Mouse (Mus musculus): Measurements from ENCODE around the gene Cyp3a57. TPM values are rescaled to one million over a fixed set of nuclear protein-coding genes. Genes with fewer than 3 reads are reported as not detected.

Gene Cyp3a57
- not detected in 2 replicates for polyA plus RNA-seq (2015; fragmentation: Nextera tagmentation; extraction: Ambion mirVana)

DNA sequence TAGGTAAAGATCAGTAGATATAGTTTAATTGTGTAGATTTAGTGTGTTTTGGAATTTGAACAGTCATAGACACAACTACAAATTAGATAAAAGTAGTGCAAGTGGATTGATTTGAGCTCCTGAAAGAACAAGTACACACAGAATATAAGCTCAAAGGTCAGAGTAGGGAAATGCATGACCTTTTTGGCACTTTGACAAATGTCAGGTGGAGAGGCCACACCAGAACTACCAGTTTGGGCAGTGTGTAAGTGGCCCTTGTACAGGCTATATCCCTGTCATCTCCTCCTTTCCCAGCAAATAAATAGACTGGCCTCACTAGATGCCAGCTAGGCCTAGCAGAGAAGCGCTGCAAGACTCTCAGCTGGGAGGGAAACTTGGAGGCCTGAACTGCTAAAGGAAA is at the start of gene Cyp3a57:
TSS of gene Cyp3a57 (plus strand) at position 339 of the 400 bp plus-strand sequence.

Other genes starting within 250 kb of the Cyp3a57 start
- gene Arpc1b, start 231.1 kb upstream of the Cyp3a57 start, polyA plus RNA-seq (2015; fragmentation: Nextera tagmentation; extraction: Ambion mirVana): 178 and 280 TPM in 2 replicates
- 51.6 and 70.3 TPM in 2 replicates for gene Pdap1, start 205.0 kb upstream of the Cyp3a57 start, polyA plus RNA-seq (2015; fragmentation: Nextera tagmentation; extraction: Ambion mirVana)
- 102 and 124 TPM in 2 replicates for gene Bud31, start 204.9 kb upstream of the Cyp3a57 start, polyA plus RNA-seq (2015; fragmentation: Nextera tagmentation; extraction: Ambion mirVana)
- gene Ptcd1, start 178.2 kb upstream of the Cyp3a57 start, polyA plus RNA-seq (2015; fragmentation: Nextera tagmentation; extraction: Ambion mirVana): 10.5 and 10.8 TPM in 2 replicates
- 15.7 and 18.7 TPM in 2 replicates for gene Cpsf4, start 178.1 kb upstream of the Cyp3a57 start, polyA plus RNA-seq (2015; fragmentation: Nextera tagmentation; extraction: Ambion mirVana)
- gene Atp5j2, start 153.2 kb upstream of the Cyp3a57 start, polyA plus RNA-seq (2015; fragmentation: Nextera tagmentation; extraction: Ambion mirVana): 894 and 985 TPM in 2 replicates
- 7.4 and 7.9 TPM in 2 replicates for gene Zkscan14, start 143.4 kb upstream of the Cyp3a57 start, polyA plus RNA-seq (2015; fragmentation: Nextera tagmentation; extraction: Ambion mirVana)
- gene Zkscan5, start 140.7 kb upstream of the Cyp3a57 start, polyA plus RNA-seq (2015; fragmentation: Nextera tagmentation; extraction: Ambion mirVana): 7.2 and 7.7 TPM in 2 replicates
- 29.5 and 34.5 TPM in 2 replicates for gene Zfp655, start 113.6 kb upstream of the Cyp3a57 start, polyA plus RNA-seq (2015; fragmentation: Nextera tagmentation; extraction: Ambion mirVana)
- gene Zscan25, start 64.8 kb upstream of the Cyp3a57 start, polyA plus RNA-seq (2015; fragmentation: Nextera tagmentation; extraction: Ambion mirVana): 0.33 and 0.44 TPM in 2 replicates
- not detected in 2 replicates for gene Cyp3a16, start 124.4 kb downstream of the Cyp3a57 start, polyA plus RNA-seq (2015; fragmentation: Nextera tagmentation; extraction: Ambion mirVana)
- gene Cyp3a41b, start 239.5 kb downstream of the Cyp3a57 start, polyA plus RNA-seq (2015; fragmentation: Nextera tagmentation; extraction: Ambion mirVana): not detected in 2 replicates